Mouse (Mus musculus) small intestine, adult 2 months (tissue): Measurements from ENCODE around the gene Lpin1. TPM values are rescaled to one million over a fixed set of nuclear protein-coding genes. Genes with fewer than 3 reads are reported as not detected.

Experiments
- H3K27ac ChIP-seq: fragments of 200-500 bp; 2 replicates; pipeline ENCODE4 v1.5.1; 2012; ENCODE audit warnings: low read depth, low read length, control low read depth, inconsistent platforms; ENCODE audit not compliant: insufficient read depth
- H3K27me3 ChIP-seq: fragments of 200-500 bp; 2 replicates; pipeline ENCODE4 v1.6.1; 2012; ENCODE audit warnings: mild to moderate bottlenecking, moderate library complexity, low read length, inconsistent platforms; ENCODE audit not compliant: control insufficient read depth, insufficient read depth
- H3K36me3 ChIP-seq: fragments of 200-500 bp; 2 replicates; pipeline ENCODE4 v1.6.1; 2012; ENCODE audit warnings: mild to moderate bottlenecking, low read length, control low read depth, inconsistent platforms; ENCODE audit not compliant: control insufficient read depth, insufficient read depth
- H3K4me1 ChIP-seq: fragments of 200-500 bp; 2 replicates; pipeline ENCODE4 v1.6.1; 2012; ENCODE audit warnings: low read length, inconsistent platforms, mixed read lengths; ENCODE audit not compliant: control insufficient read depth, insufficient read depth, insufficient read length
- H3K4me3 ChIP-seq: fragments of 200-500 bp; 2 replicates; pipeline ENCODE4 v1.5.1; 2012; ENCODE audit warnings: low read depth, mild to moderate bottlenecking, control low read depth, inconsistent platforms, low read length, moderate library complexity
- CTCF ChIP-seq: fragments of 200-500 bp; IDR thresholded peaks from 2 replicates; pipeline ENCODE4 v1.5.1; 2012; ENCODE audit warnings: low read depth, mild to moderate bottlenecking, control low read depth, inconsistent platforms, low read length, moderate library complexity, mixed read lengths; ENCODE audit not compliant: insufficient replicate concordance, insufficient read length; ENCODE audit errors: extremely low read depth
- POLR2A ChIP-seq: fragments of 200-500 bp; IDR thresholded peaks from 2 replicates; pipeline ENCODE4 v1.6.1; 2012; ENCODE audit warnings: low read depth, mild to moderate bottlenecking, control low read depth, inconsistent platforms, low read length, moderate library complexity
- WGBS: fragments of 180-500 bp; shearing (Covaris S2); methylation state at CpG from one replicate; pipeline ENCODE4 v1.1.7; 2018; 5-methylcytosine and 5-hydroxymethylcytosine counted together
- polyA plus RNA-seq: library from polyadenylated mRNA; depleted of rRNA; stranded (reverse); fragments of >200 nt; gene quantifications from 2 replicates; pipeline ENCODE4 v1.2.3, GENCODE M21; 2012; rRNA removed

Gene Lpin1
- polyA plus RNA-seq, 1 experiment = 4.0 TPM

- H3K4me1 ChIP-seq = no peaks in the 10 kb centered on the region
- no peaks in the 10 kb centered on the region for H3K27me3 ChIP-seq
- no peaks in the 10 kb centered on the region for H3K36me3 ChIP-seq
- 67% methylated on average over 6 of the region's 6 CpGs for WGBS
- TF ChIP-seq POLR2A = no peak
- no peak for TF ChIP-seq CTCF
- no peak overlapping the region for H3K4me3 ChIP-seq
- no peak overlapping the region for H3K27ac ChIP-seq
Measured at GRCm38 (mm10) chr12:16492713-16493112, 118.1 kb downstream of the Lpin1 start.

GRCm38 (mm10) chr12:16488899-16489298, 121.9 kb downstream of the Lpin1 start:
- TF ChIP-seq POLR2A = no peak
- no peak for TF ChIP-seq CTCF
- Histone ChIP-seq H3K4me3 (no peak overlapping the region), H3K27me3 (no peaks in the 10 kb centered on the region), H3K27ac (no peak overlapping the region), H3K36me3 (no peaks in the 10 kb centered on the region), H3K4me1 (no peaks in the 10 kb centered on the region)

GRCm38 (mm10) chr12:16487453-16487852, 123.3 kb downstream of the Lpin1 start:
- no peaks in the 10 kb centered on the region for H3K36me3 ChIP-seq

More at GRCm38 (mm10) chr12:16487453-16487852, 123.3 kb downstream of the Lpin1 start:
- Histone ChIP-seq H3K27me3 (no peaks in the 10 kb centered on the region), H3K4me3 (no peak overlapping the region), H3K4me1 (no peaks in the 10 kb centered on the region), H3K27ac (no peak overlapping the region)
- no peak for TF ChIP-seq CTCF
- no peak for TF ChIP-seq POLR2A
- WGBS = 34% methylated on average over 2 of the region's 2 CpGs

Other genes starting within 250 kb of the Lpin1 start
- 0.15 TPM in 1 of 2 replicates, not detected in the other for gene Ntsr2, start 42.4 kb upstream of the Lpin1 start, polyA plus RNA-seq
- 2.0 and 3.5 TPM in 2 replicates for gene Greb1, start 189.9 kb upstream of the Lpin1 start, polyA plus RNA-seq
- 6.2 and 6.5 TPM in 2 replicates for gene E2f6, start 200.0 kb upstream of the Lpin1 start, polyA plus RNA-seq